Mouse (Mus musculus): Measurements from ENCODE around the gene 1810062G17Rik.

The 1810062G17Rik gene

GRCm38 (mm10) chr3:36475532-36476087 lies at the start of gene 1810062G17Rik, which contains the start of gene Anxa5:
TSS of gene 1810062G17Rik (plus strand) at chr3:36475937.
TSS of gene Anxa5 (minus strand) at chr3:36475894.
- peak; percentile 98 for DNase-seq

GRCm38 (mm10) chr3:36427386-36427785 lies 48.4 kb upstream of the 1810062G17Rik start:
- no peak for DNase-seq

GRCm38 (mm10) chr3:36430360-36430759 lies 45.4 kb upstream of the 1810062G17Rik start:
- no peak for DNase-seq

GRCm38 (mm10) chr3:36440280-36440679 lies 35.5 kb upstream of the 1810062G17Rik start:
- no peak for DNase-seq

- DNase-seq = peak; percentile 46
These were observed 33.3 kb upstream of the 1810062G17Rik start for GRCm38 (mm10) chr3:36442426-36442825.

GRCm38 (mm10) chr3:36446041-36446440 lies 29.7 kb upstream of the 1810062G17Rik start:
- DNase-seq = no peak

- no peak for DNase-seq
These were observed 29.2 kb upstream of the 1810062G17Rik start for GRCm38 (mm10) chr3:36446506-36446905.

GRCm38 (mm10) chr3:36446918-36447317 lies 28.8 kb upstream of the 1810062G17Rik start:
- DNase-seq = no peak

- no peak for DNase-seq
These were observed 26.2 kb upstream of the 1810062G17Rik start for GRCm38 (mm10) chr3:36449292-36450165.

- DNase-seq = no peak
These were observed 23.2 kb upstream of the 1810062G17Rik start for GRCm38 (mm10) chr3:36452502-36452901.

GRCm38 (mm10) chr3:36455124-36455523 lies 20.6 kb upstream of the 1810062G17Rik start:
- DNase-seq = no peak

- no peak for DNase-seq
These were observed 20.2 kb upstream of the 1810062G17Rik start for GRCm38 (mm10) chr3:36455566-36455965.

- no peak for DNase-seq
These were observed 15.0 kb upstream of the 1810062G17Rik start for GRCm38 (mm10) chr3:36460717-36461116.

GRCm38 (mm10) chr3:36461819-36462218 lies 13.9 kb upstream of the 1810062G17Rik start:
- no peak for DNase-seq

GRCm38 (mm10) chr3:36462348-36462747 lies 13.4 kb upstream of the 1810062G17Rik start:
- no peak for DNase-seq

- no peak for DNase-seq
These were observed 10.2 kb upstream of the 1810062G17Rik start for GRCm38 (mm10) chr3:36465538-36465937.

- DNase-seq = no peak
These were observed 8.1 kb upstream of the 1810062G17Rik start for GRCm38 (mm10) chr3:36467632-36468031.

- no peak for DNase-seq
These were observed 6.9 kb upstream of the 1810062G17Rik start for GRCm38 (mm10) chr3:36468871-36469270.

GRCm38 (mm10) chr3:36471856-36472255 lies 3.9 kb upstream of the 1810062G17Rik start:
- no peak for DNase-seq

GRCm38 (mm10) chr3:36473222-36473621 lies 2.5 kb upstream of the 1810062G17Rik start:
- DNase-seq = no peak

GRCm38 (mm10) chr3:36474421-36474820 lies 1.3 kb upstream of the 1810062G17Rik start:
- no peak for DNase-seq

- DNase-seq = peak; percentile 65
These were observed 726 bp upstream of the 1810062G17Rik start for GRCm38 (mm10) chr3:36474938-36475483.

- peak; percentile 12 for DNase-seq
These were observed 771 bp downstream of the 1810062G17Rik start for GRCm38 (mm10) chr3:36476261-36477155.

All from kidney, adult 9 months (tissue).